Mouse (Mus musculus) heart, adult 2 months (tissue): ENCODE measurements around the gene Lyl1. TPM values are rescaled to one million over a fixed set of nuclear protein-coding genes. Genes with fewer than 3 reads are reported as not detected.
A peak's percentile ranks its signal among the peaks of the same experiment; 100 is the strongest.

Source experiments
- DNase-seq, 2 experiments: peaks; one replicate each; pipeline ENCODE4 v3.0.0; 2021
- H3K27ac ChIP-seq: fragments of 200-600 bp; 2 replicates; pipeline ENCODE4 v1.8.1; 2022
- H3K27me3 ChIP-seq: fragments of 200-500 bp; 2 replicates; pipeline ENCODE4 v1.6.1; 2012; ENCODE audit warnings: mild to moderate bottlenecking, low read length, inconsistent platforms, mixed read lengths; ENCODE audit not compliant: control insufficient read depth, insufficient read depth
- H3K36me3 ChIP-seq: fragments of 200-500 bp; 2 replicates; pipeline ENCODE4 v1.6.1; 2012; ENCODE audit warnings: low read length, inconsistent platforms; ENCODE audit not compliant: control insufficient read depth, insufficient read depth
- H3K4me1 ChIP-seq: fragments of 200-500 bp; 2 replicates; pipeline ENCODE4 v1.6.1; 2011; ENCODE audit warnings: low read length; ENCODE audit not compliant: control insufficient read depth, insufficient read depth
- H3K4me3 ChIP-seq: fragments of 200-600 bp; 2 replicates; pipeline ENCODE4 v1.8.1; 2022
- H3K79me2 ChIP-seq: fragments of 200-500 bp; replicated peaks from 2 replicates; pipeline ENCODE4 v1.6.1; 2012; ENCODE audit warnings: mild to moderate bottlenecking, inconsistent platforms, low read length, moderate library complexity, mixed read lengths; ENCODE audit not compliant: control insufficient read depth, insufficient read depth
- H3K9ac ChIP-seq: fragments of 200-500 bp; 2 replicates; pipeline ENCODE4 v1.6.1; 2012; ENCODE audit warnings: low read depth, mild to moderate bottlenecking, control low read depth, inconsistent platforms, low read length, mixed read lengths
- CTCF ChIP-seq: fragments of 200-600 bp; IDR thresholded peaks from 2 replicates; pipeline ENCODE4 v1.8.1; 2022; ENCODE audit warnings: antibody characterized with exemption, mild to moderate bottlenecking, moderate library complexity
- EP300 ChIP-seq: fragments of 200-500 bp; IDR thresholded peaks from 2 replicates; pipeline ENCODE4 v1.6.1; 2011; ENCODE audit warnings: low read depth, low read length, control low read depth; ENCODE audit not compliant: insufficient read depth
- POLR2A ChIP-seq: fragments of 200-500 bp; IDR thresholded peaks from 2 replicates; pipeline ENCODE4 v1.6.1; 2011; ENCODE audit warnings: mild to moderate bottlenecking, low read depth, low read length, control low read depth; ENCODE audit not compliant: insufficient read depth
- WGBS: fragments of 180-500 bp; shearing (Covaris S2); methylation state at CpG from one replicate; pipeline ENCODE4 v1.1.7; 2018; 5-methylcytosine and 5-hydroxymethylcytosine counted together
- intact Hi-C: fragments of 180-260 bp; cut with DNase I; formaldehyde crosslinking; loops from one replicate; pipeline ENCODE4 v1.15.1; 2025
- polyA plus RNA-seq: library from polyadenylated mRNA; depleted of rRNA; stranded (reverse); fragments of >200 nt; gene quantifications from 2 replicates; pipeline ENCODE4 v1.2.3, GENCODE M21; 2012
- total RNA-seq, 2 experiments: library from RNA; stranded (reverse); gene quantifications; 2 replicates each; pipeline ENCODE4 v1.2.3; 2021

Gene Lyl1
- total and polyA plus RNA-seq, 3 experiments = 3.0 to 7.7 (median 3.7) TPM

DNA sequence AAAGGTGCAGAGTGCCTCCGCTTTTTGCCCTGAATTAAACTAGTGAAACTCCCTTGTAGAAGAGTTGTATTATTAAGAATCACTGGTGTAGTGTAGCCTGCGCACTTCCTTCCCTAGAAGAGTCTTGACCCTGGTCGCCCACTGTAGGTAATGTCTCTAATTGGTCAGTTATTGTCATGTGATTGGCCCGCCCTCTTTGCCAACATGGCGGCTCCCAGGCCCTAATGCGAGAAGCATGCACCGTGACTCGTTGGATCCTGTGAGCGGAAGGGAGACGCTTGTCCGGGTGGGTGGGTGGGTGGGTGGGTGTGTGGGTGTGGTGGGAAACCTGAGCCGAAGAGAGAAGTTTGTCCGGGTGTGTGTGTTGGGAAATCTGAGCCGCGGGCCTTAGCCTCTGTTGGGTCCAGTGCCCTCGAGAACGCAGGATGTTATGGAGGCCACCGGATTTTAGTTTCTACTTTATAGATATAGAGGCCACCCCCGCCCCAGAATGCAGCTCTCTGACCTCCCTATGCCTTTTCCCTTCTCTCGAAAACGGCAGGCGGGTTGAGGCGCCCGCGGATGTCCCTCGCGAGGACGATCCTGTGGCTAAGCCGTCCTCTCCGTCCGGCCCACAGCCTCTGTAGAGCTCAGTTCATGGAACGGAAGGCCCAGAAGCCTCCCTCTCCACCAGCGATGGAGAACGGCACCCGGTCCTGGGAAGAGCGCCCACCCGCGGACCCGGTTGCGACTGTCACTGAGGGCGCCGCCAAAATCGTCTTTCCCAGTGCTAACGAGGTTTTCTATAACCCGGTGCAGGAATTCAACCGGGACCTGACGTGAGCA, 12.0 kb upstream of the Lyl1 start:
- Histone ChIP-seq H3K9ac (peak overlapping the region; percentile 56), H3K36me3 (no peaks in the 10 kb centered on the region; the same call in 1 of the 2 replicates), H3K79me2 (peaks cover 2% of the 10 kb centered on the region), H3K4me3 (peak overlapping the region; percentile 80), H3K27ac (peak overlapping the region; percentile 77), H3K4me1 (peaks cover 6% of the 10 kb centered on the region), H3K27me3 (no peaks in the 10 kb centered on the region)
- intact Hi-C loops = loop anchor here (5.0 kb wide), 1 partner anchor 97 kb away; no protein-coding TSS in a partner anchor
- TF ChIP-seq CTCF (no peak), EP300 (peak; percentile 53; the same call in 1 of the 2 replicates)
- DNase-seq = peak; percentile 91 to 92
- under 1% methylated on average over 47 of the region's 47 CpGs for WGBS

DNA sequence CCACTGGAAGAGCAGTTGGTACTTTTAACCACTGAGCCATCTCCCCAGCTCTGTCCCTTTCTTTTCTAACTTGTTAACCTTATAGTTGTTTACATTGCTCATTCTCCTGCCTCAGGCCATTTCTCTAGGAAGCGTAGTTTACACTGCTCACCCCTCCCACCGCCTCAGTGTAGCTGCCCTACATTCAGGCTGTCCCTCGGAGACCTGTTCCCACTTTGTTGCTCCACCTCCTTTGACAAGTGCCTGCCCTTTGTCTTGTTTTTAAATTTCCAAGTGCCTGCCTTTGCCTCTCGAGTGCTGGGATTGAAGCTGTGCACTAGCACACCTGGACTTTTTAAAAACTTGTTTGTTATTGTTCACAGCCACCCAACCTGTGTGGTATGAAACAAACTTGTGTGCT, 7.9 kb upstream of the Lyl1 start:
- Histone ChIP-seq H3K4me1 (peaks cover 4% of the 10 kb centered on the region), H3K9ac (no peak overlapping the region), H3K27ac (no peak overlapping the region), H3K79me2 (no peaks in the 10 kb centered on the region; the same call in 1 of the 2 replicates), H3K4me3 (no peak overlapping the region), H3K27me3 (no peaks in the 10 kb centered on the region), H3K36me3 (no peaks in the 10 kb centered on the region; the same call in 1 of the 2 replicates)
- no peak for TF ChIP-seq EP300
- TF ChIP-seq CTCF = no peak
- no peak for TF ChIP-seq POLR2A
- DNase-seq = no peak
- intact Hi-C loops = no loop called here
- WGBS = 85% methylated on average over 4 of the region's 4 CpGs

DNA sequence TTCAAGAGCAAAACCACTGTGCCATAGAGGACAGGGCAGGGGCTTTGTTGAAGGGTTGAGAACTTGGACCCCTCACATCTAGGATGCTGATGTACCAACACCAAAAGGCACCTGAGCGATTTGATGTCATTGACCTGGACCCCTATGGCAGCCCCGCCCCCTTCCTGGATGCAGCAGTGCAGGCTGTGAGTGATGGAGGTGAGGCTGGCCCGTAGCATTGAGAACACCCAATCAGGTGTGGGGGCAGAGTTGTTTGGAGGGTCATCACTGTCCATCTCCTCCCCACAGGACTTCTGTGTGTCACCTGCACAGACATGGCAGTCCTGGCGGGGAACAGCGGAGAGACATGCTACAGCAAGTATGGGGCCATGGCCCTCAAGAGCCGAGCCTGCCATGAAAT, 6.1 kb upstream of the Lyl1 start:
- Histone ChIP-seq H3K79me2 (no peaks in the 10 kb centered on the region; the same call in 1 of the 2 replicates), H3K27me3 (no peaks in the 10 kb centered on the region), H3K36me3 (no peaks in the 10 kb centered on the region), H3K4me1 (peaks cover 11% of the 10 kb centered on the region), H3K4me3 (no peak overlapping the region), H3K27ac (no peak overlapping the region), H3K9ac (no peak overlapping the region)
- 94% methylated on average over 6 of the region's 6 CpGs for WGBS
- TF ChIP-seq CTCF (no peak), EP300 (no peak), POLR2A (no peak)
- no peak for DNase-seq
- intact Hi-C loops = no loop called here

DNA sequence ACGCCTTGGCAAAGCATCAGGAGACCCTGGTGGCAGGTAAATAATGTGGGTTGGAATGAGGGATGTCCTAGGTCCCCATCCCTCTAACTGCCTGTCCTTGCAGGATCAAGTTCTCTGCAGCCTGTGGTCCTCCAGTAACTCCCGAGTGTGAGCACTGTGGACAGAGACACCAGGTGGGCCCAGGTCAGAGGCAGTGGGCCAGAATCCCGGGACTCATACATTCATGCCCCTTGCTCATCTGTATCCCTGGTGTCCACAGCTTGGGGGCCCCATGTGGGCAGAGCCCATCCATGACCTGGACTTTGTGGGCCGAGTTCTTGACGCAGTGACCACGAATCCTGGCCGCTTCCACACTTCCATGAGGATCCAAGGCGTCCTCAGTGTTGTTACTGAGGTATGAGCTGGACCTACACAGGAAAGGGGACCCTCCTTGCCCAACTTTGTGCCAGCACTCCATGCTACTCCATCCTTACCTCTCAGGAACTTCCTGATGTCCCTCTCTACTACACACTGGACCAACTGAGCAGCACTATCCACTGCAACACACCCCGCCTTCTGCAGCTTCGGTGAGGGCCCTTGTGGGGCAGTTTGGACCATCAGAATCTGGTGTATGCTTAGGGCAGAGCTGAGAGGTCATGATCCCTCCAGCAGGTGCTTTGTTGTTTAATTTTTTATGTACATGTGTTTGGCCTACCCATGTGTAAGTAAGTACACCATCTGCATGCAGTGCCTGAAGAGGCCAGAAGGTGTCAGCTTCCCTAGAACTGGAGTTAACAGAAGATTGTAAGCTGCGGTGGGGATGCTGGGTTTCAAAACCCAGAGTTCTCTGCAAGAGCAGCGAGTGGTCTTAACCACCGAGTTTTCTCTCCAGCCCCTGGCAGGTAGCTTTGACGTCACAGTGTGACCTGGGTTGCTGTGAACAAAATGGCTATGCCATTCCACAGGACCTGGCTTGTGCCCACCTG, 3.8 kb upstream of the Lyl1 start:
- TF ChIP-seq POLR2A (no peak), EP300 (no peak), CTCF (peak; percentile 73)
- no peak for DNase-seq
- peaks cover 14% of the 10 kb centered on the region for H3K4me1 ChIP-seq
- intact Hi-C loops = no loop called here
- no peaks in the 10 kb centered on the region for H3K27me3 ChIP-seq
- no peak overlapping the region for H3K4me3 ChIP-seq
- WGBS = 88% methylated on average over 14 of the region's 14 CpGs
- no peak overlapping the region for H3K27ac ChIP-seq
- H3K36me3 ChIP-seq = no peaks in the 10 kb centered on the region
- no peak overlapping the region for H3K9ac ChIP-seq
- H3K79me2 ChIP-seq = no peaks in the 10 kb centered on the region; the same call in 1 of the 2 replicates

DNA sequence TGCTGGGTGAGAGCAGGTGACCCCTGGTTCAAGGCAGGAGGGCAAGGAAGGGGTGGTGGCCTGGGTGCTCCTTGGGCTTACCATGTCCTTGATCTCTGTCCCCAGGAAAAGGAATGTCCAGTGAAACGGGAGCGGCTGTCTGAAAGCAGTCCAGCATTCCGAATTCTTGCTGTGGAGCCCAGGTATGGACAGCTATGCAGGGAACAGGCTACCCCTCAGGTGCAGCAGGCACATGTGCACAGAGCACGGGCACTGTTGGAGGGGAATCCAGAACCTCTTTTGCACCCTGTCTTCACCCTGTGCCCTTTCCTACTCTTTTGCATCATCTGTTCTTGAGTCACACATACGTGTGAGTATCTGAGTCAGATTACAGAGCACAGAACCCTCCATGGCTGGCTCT, 3.0 kb upstream of the Lyl1 start:
- no peak for TF ChIP-seq CTCF
- no peak for TF ChIP-seq POLR2A
- no peak for TF ChIP-seq EP300
- no peak for DNase-seq
- H3K4me1 ChIP-seq = peaks cover 14% of the 10 kb centered on the region
- H3K4me3 ChIP-seq = no peak overlapping the region
- no peaks in the 10 kb centered on the region for H3K79me2 ChIP-seq
- intact Hi-C loops = no loop called here
- H3K27ac ChIP-seq = peak overlapping the region; percentile 90
- no peaks in the 10 kb centered on the region for H3K36me3 ChIP-seq
- 83% methylated on average over 5 of the region's 5 CpGs for WGBS
- H3K9ac ChIP-seq = no peak overlapping the region
- H3K27me3 ChIP-seq = no peaks in the 10 kb centered on the region

DNA sequence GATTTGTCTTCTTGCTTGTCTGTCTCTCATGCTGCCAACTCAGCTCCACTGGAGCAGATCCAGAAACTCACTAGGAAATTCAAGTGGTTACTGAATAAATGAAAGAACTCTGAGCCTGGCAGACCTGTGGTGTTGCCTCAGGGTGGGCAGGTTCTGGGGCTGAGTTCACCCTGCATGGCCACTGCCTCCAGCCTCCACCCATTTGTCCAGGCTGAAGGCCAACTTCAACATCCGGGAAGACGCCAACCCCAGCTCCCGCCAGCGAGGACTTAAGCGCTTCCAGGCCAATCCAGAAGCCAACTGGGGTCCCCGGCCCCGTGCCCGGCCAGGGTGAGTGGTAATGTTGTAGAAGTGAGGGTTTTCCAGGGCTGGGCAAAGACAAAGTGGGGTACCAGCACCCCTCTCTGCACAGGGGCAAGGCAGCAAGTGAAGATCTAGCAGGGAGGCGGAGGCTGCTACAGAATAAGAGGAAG, 2.3 kb upstream of the Lyl1 start:
- H3K79me2 ChIP-seq = no peaks in the 10 kb centered on the region
- peak overlapping the region; percentile 54 for H3K9ac ChIP-seq
- H3K27ac ChIP-seq = peak overlapping the region; percentile 90
- DNase-seq = peak; percentile 84 to 87
- no peaks in the 10 kb centered on the region for H3K36me3 ChIP-seq
- H3K4me3 ChIP-seq = peak overlapping the region; percentile 29; the same call in 1 of the 2 replicates
- TF ChIP-seq EP300 (0 out of 2 replicates have a peak, but pooled peaks have one; percentile 43), POLR2A (no peak)
- H3K27me3 ChIP-seq = no peaks in the 10 kb centered on the region
- WGBS = 31% methylated on average over 9 of the region's 9 CpGs
- intact Hi-C loops = no loop called here
- peaks cover 18% of the 10 kb centered on the region for H3K4me1 ChIP-seq
